Mouse (Mus musculus): Measurements from ENCODE around the gene Vav3.

The Vav3 gene

DNA sequence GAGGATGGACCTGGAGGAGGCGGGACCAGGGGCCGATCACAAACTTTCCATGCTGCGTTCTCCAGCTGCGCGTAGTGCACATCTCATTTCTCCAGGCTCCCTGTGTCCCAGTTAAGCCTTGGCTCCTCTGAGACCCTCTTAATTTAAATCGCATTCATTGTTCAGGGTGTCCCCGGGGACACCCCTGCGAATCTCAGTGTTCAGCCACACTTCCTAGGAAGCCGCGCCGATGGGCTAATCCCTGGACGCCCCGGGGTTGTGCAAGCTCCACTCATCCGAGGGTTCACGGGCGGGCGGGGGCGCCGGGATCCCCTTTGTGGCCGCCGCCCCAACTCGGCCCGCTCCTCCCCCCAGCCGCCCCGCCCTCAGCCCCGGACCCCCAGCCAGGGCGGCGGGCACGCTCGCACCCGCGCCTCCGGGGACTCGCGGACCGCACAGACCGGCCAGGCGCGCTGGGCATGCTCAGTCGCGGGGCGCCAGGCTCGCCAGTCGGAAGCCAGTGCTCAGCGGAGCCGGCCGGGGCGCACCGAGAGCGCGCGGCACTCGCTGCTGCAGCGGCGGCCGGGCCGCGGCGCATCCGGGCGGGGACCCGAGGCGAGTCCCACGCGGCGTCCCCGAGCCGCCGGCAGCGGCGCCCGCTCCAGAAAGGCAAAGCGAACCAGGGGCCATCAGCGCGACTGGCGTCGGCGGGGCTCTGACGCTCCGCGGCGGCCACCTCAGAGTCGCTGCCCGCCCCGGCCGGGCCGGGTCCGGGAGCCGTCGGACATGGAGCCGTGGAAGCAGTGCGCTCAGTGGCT lies at the start of gene Vav3:
Gene Vav3, plus strand, starts transcription at position 380 of the 797 bp plus-strand sequence.
- peak; percentile 80 for DNase-seq

DNA sequence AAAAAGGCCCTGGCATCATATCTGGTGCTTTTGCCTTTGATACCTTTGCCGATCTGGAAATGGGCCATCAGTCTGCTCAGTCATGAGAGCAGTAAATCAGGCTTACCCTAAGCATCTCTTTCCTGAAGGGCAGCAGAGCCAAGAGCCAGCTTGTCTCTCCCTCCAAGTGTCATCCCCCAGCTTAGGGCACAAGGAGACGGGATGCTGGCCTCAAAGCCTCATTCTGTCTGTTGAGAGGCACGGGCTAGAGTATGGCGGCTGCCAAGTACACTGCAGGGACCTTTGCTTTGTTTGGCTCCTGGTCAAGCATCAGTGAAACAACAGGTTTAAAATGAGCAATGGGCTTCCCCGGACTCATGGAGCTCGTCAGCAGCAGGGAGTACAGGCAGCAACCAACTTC lies 41.6 kb upstream of the Vav3 start:
- peak; percentile 38 for DNase-seq

DNA sequence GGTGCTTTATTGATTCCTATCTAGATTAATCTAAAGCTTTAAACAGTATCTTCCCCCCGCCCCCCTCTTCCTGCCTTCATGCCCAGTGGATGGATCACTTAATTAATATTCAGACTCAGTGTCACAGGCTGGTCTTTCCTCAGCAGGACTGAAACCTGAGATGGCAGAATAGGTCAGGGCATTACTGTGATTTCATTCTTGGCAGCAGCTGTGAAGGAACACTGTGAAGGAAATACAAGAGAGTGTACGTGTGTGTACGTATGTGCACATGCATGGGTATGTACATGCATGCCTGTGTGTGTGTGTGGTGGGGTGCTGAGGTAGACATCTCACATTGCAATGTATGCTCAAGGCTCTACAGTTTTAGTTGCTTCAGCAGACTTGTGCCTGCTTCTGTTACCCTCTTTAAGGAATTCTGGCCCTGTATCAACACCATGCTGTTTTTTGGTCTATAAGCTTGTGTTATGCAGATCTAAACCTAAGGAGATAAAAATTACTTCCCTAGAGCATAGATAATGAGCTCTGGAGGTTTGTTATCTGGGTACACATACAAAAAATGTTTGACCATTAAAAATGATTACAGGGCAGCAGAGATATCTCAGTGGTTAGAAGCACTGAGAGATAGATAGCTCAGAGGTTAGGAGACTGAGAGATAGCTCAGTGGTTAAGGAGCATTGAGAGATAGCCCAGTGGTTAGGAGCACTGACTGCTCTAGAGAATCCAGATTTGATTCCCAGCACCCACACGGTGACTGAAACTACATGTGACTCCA lies 41.0 kb upstream of the Vav3 start:
- DNase-seq = no peak

DNA sequence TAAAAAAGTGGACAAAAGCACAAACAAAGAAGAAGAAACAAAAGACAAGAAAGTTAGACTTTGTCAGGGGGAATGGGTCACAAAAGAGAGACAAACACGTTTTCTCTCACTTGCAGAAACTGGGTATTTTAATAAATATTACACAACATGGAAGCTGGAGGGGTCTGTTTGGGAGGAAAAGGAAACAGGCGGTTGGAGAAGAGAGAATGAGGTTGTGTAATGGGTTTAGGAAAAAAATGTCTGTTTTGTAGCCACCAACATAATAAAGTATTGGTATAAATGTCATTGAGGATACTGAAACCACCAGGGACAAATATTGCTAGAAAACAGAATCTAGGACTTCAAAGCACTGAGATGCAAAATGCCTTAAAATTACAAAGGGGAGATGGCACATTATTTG lies 38.4 kb upstream of the Vav3 start:
- no peak for DNase-seq

DNA sequence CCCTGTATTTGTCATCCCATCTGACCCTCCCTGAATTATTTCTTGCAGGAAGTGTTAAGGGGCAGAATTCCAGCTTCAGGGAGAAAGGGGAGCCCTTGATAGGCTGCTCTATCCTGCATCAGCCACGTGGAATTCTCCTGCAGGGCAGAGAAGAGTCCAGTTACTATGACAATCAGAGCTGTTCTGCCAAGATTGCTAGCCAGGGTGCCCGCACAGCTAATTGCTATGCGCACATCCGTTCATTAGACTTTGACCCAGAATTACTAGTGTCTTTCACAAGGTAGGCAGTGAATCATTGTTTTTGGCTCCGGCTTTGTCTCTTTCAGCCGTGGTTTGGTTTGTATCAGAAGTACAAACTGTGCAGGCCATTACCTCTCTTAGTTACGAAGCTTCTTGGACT lies 33.0 kb upstream of the Vav3 start:
- peak; percentile 66 for DNase-seq

DNA sequence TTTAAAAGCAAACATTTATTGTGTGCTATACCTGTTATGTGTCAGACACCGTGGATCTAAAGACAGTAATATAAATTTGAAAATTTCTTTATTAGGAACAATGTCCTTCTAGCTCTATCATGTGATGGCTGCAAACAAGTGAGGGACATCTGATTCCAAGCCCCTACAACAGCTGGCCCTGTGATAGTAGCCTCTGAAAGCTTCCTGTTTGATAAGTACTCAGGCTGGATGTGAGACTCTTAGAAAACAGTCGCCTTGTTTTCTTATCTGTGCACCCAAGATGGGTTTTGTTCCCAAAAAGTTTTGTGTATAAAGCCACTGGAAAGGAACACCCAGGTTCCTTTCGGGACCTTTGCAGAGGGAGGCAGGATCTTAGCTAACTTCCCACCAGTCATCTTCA lies 32.0 kb upstream of the Vav3 start:
- no peak for DNase-seq

DNA sequence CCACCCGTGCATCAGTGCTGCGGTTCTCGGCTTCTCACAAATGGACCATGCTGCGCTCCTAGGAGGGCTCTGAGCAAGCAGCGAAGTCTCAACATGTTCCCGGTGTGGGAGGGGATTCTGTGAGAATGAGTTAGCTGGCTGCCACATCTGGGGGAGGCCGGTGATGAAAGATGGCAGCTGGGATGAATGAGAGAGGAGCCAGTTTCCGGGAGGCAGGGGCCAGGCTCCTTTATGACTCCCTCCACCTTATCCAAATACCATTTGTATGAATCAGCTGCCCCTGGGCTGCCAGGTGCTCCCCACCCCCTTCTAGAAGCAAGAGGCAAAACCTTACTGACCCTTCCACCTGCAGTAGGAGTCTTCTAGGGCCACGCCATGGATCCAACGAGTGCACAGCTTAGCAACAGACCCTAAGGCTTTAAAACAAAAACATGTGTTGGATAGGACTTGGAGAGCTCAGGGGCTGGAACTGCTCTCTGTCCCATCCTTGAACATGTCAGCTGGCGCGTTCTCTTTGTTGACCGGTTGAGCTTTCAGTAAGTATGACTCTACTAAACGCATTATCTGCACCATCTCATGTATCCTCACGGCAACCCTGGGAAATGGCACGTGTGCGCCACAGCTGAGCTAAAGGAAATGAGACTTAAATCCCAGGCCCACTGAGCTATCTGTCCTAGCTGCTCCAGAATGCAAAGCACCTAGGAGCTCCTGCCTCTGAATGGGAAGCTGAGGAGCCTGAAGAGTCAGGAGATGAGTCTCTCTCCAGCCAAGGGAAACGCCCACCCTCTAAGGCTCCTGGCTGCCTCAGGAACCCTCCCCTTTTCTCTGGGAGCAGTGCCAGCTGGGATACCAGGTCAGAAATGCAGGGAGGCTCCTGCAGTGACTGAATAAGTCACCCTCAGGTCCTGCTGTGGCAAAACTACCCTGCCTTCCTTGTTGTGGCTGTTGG lies 30.9 kb upstream of the Vav3 start:
- DNase-seq = no peak

DNA sequence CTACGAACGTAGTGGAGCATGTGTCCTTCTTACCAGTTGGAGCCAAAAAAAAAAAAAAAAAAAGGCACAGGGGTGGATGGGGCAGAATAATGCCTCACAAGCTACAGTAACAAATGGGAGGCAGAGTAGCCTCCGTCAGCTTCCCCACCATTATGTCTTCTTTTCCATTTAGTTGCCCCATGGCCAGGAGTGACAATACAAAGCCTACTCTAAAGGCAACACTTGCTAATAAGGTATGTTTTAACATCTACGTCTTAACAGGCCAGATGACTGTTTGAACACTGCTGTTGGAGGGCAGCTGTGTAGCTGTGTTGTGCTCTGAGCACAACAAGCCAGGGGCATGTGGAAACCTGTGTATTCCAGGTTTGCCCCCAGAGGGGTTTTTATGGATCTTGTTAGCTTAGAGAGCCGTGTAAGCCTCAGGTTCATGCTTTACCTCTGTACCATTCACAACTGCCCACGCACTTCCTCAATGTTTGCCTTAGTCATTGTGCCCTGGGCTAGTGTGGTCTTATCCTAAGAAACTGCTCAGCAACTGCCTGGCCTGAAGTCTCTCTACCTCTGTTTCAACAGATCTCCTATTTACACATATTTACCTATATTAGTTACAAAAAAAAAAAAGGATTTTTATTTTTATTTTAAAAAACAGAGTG lies 29.2 kb upstream of the Vav3 start:
- DNase-seq = no peak

DNA sequence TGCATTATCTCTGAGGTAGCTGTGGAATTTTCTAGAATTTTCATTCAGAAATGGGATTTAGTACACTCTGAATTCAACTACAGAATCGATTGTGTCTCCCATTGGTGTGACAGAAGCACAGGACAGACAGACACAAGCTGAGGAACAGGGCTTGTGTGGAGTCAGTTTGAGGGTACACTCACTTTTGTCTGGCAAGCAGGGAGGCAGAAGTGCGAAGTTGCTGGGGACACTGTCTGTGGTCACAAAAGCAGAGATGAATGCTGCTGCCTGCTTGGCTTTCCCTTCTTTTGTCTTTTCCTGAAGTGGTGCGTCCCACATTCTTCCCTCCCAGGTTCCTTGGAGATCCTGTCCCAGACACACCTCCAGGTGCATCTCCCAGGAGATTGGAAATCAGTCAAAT lies 28.6 kb upstream of the Vav3 start:
- DNase-seq = no peak

DNA sequence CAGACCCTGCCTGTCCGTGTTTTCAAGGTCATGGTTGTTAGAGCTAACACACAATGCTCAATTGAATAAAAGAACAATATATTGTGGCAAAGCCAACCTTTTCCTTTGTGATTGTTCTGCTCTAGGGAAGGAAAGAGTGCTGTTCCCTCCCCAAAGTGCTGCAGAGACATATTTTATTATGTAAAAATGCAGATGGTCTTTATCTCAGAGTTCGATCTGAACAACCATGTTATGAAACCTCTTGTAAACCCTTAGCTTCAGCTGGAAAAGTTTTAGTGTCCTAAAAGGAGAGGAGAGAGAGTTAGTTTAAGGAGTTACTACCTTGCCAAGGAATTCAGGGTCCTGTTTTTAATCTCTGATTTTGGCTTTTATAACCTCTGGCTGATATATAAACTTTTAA lies 27.0 kb upstream of the Vav3 start:
- no peak for DNase-seq

DNA sequence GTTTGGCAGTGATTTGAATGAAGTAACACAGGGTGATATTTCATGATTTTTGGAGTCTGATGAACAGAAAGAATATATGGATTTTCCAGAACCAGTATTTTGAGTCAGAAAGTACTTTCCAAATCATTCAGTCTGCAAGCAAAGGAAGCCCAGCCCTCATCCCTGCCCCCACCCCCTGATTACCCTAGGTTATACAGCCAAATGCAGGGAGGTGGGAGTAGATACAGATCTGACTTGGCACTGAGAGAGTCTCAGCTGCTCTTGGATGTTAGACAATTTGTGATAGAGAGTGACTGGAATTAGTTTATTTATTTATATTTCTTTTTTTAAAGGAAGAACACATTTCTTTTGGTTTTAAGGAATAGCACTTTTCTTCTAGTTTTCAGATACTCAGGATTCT lies 18.2 kb upstream of the Vav3 start:
- DNase-seq = no peak

DNA sequence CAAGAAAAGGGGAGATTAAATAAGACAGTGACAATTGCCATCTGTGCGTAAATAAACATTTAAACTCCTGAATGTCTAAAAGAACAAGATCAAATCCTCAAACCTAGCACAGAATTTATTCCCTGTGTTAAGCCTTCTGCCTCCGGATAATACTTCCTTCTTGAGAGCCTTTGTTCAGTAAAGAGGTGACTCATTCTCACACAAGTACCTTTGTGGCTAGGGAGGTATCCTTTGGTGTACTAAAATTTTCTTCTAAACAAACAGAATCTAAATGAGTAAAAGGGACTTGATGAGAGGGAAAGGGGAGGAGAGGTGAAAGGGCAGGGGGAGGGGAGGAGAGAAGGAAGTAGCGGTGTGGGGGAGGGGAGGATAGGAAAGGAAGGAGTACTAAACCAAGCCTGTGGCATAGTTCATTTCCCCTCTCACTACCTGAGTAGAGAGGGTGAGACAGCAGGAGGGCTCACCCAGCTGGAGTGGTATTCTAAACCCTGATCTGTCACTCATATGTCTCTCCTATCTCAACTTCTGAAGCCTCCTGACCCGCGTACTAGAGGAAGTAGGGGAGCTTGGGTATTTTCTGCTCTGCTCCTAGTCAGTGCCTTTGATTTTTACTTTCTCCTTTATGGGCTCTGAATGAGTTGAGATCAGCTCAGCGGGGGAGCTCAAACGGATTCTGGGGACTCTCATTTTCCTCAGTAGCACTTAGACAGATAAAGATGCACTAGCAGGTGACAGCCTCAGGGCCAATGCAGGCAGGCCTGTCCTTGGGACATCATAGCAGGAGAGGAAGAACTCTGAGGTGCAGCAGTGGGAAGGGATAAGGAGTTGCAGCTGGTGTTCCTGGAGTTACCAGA lies 16.8 kb upstream of the Vav3 start:
- DNase-seq = no peak

DNA sequence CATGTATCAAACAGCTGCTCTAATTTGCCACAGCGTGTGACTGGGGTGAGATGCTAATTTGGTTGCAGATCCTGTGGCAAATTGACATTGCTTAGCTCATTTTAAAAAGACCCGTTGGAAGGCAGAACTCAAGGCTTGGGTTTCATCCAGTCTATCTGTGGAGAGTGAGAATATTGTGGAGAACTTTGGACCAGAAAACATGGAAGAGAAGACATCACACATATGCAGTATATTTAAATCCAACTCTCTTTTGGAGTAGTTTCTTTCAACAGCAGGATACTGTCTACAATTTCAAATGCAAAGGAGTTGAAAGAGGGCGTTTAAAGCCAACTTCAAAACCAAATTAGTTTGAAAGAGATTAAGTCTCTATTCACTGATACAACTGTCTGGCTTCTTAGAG lies 13.3 kb upstream of the Vav3 start:
- no peak for DNase-seq

DNA sequence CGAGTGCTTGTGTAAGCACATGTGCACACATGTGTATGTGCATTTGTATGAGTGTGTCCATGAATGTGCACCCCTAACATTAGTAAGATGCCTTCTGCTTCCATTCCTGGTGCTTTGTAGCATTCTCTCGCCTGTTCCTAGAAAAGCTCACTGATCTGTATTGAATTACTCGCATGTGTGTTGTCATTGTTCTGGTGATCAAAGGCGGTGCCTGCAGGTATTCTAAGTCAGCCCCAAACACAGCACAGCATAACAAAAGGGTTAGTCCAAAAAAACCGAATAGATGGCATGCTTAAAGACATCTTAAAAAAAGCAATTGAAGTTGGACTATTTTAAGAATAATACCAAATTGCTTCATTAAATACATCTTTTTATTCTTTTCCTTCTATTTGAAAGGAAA lies 7.7 kb upstream of the Vav3 start:
- no peak for DNase-seq

DNA sequence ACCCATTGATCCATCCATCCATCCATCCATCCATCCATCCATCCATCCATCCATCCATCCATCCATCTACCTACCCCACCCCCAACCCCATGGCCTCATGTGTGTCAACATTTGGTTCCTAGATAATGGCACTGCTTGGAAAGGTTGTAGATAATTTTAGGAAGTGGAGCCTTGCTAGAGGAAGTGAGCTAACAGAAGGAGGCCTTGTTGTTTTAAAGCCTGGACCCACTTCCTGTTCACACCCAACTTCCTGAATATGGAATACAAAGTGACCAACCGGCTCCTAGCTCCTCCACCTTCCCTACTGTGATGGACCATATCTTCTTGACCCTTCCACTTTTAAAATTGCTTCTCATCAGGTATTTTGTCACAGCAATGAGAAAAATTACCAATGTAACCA lies 5.0 kb upstream of the Vav3 start:
- no peak for DNase-seq

DNA sequence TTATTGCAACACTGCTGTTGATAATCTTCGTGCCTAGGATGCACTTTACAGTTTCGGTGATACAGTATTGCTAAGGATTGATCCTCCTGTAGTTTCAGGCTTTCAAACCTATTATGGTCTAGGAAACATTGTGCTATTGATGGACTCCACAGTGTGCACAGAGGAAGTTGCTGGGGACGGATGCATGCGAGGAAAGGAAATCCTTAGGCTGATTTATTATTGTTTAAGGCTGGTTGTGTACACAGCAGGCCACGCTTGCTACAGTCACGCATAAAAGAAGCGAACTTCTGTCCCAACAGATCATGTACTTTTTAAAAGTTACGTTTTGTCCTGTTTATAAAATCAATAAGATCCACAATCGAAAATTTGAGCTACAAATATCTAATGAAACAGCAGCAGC lies 1.2 kb upstream of the Vav3 start:
- no peak for DNase-seq

DNA sequence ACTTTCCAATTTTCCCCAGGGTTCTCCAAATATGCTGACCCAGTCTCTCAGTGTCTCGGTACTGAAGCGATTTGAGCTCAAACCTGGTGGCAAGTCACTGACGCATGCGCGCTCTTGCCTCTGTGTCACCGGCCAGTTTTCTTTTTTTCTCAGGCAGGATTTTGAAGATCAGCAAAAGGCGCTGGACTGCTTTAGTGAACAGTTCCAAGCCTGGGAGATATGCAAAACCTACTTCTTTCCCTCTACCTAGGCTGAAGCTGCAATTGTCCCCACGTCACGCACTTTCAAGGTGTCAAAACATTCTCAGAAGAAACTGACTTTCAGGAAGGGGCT lies 546 bp upstream of the Vav3 start:
- peak; percentile 77 for DNase-seq

DNA sequence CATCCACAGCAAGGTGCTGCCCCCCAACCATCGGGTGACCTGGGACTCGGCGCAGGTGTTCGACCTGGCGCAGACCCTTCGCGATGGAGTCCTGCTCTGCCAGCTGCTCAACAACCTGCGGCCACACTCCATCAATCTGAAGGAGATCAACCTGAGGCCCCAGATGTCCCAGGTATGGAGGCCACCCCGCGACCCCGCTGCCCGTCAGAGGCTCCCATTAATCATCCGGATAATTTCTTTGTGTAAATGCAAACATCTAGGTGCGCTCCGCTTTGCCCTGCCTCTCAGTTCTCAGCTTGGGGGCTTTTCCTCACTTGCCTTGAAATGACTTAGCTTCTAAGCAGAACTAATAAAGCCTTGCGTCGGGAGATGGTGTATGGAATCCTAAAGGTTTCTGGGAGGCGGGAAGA lies 623 bp downstream of the Vav3 start:
- DNase-seq = no peak

DNA sequence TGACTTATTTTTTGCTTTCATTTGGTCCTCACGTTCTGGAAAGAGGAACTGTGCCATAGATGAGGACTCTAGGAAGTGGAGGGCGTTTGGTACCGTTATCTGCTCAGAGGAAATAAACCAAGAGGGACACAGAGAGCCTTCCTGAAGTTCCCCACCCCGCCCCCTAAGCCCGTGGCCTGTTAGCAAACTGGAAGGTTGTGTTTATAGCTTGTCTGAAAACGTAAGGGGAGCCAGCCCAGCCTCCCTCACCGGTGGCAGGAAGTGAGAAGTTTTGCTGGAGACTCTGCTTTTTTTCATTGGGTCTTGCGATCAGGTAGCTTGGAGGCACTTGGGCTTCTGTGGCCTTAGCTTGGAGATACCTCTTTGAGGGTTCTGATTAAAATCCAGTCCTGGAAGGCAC lies 1.2 kb downstream of the Vav3 start:
- peak; percentile 35 for DNase-seq

DNA sequence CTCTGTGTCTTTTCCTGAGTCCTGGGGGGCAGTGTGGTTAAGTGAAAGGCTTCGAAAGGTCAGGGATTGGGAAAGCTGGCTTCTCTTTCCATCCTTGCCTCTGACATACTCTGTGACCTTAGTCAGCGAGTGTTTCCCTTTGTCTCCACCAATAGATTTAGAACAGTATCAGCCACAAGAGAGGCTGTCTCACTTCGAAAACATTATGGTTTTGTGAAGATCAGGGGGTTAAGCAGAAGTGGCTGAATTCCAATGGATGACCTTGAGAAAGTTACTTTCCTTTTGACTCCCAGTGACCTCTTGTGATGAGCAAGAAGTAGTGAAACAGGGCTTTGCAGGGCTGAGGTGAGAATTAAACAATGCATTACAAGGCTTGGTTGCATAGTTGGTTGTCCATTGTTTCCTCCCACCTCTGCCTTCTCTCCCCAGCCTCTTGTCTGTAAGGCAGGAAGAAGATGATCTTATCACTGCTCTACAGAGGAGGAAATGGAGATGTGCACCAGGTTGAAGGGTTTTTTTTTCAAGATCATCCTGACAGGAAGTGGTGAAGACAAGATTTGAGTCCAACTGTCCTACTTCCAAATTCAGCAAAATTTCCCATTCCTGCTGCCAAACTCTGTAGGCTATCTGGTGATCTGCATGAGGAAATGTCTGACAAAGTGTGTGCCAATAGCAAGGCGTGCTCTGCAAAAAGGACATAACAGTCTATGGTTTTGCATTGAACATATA lies 11.7 kb downstream of the Vav3 start:
- no peak for DNase-seq

DNA sequence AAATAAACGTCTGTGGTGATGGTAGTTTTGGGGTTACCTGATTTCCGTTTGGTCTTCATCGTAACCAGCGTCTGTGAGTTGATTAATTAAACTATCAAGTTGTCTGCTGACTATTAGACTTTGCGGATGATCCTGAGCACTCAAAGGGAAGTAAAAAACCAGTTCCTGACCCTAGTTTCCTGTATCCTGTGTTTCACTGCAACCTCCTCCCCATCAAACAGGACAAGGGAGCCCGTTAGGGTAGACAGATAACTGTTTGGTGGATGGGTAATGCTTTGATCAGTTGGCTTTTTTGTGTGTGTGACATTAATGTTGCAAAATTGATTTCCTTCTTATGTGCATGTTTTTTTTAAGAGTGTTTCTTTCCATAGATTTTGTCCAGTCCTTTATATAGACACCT lies 12.2 kb downstream of the Vav3 start:
- no peak for DNase-seq

Data from retina, postnatal 1 day (tissue).